Mouse (Mus musculus) intestine, postnatal 0 days (tissue): ENCODE data around the gene Rbm4. TPM values are rescaled to one million over a fixed set of nuclear protein-coding genes. Genes with fewer than 3 reads are reported as not detected.

Experiments used
- ATAC-seq: fragments of 200-750 bp; cut with Nextera tagmentation; 2 replicates; pipeline ENCODE4 v1.8.0; 2017; ENCODE audit warnings: mild to moderate bottlenecking, moderate TSS enrichment, moderate library complexity
- H3K27ac ChIP-seq: fragments of 300-500 bp; sonication (generic); 2 replicates; pipeline ENCODE4 v1.5.1; 2014; ENCODE audit warnings: mild to moderate bottlenecking, low read depth, low read length, moderate library complexity
- H3K27me3 ChIP-seq: fragments of 300-500 bp; sonication (generic); replicated peaks from 2 replicates; pipeline ENCODE4 v1.6.1; 2014; ENCODE audit warnings: low read length, mixed read lengths; ENCODE audit not compliant: control insufficient read depth, insufficient read depth
- H3K36me3 ChIP-seq: fragments of 300-500 bp; sonication (generic); 2 replicates; pipeline ENCODE4 v1.6.1; 2014; ENCODE audit warnings: mild to moderate bottlenecking, moderate library complexity; ENCODE audit not compliant: control insufficient read depth, insufficient read depth
- H3K4me1 ChIP-seq: fragments of 300-500 bp; sonication (generic); replicated peaks from 2 replicates; pipeline ENCODE4 v1.6.1; 2014; ENCODE audit warnings: antibody characterized with exemption, low read length, mixed read lengths; ENCODE audit not compliant: control insufficient read depth, insufficient read depth
- H3K4me2 ChIP-seq: fragments of 300-500 bp; sonication (generic); replicated peaks from 2 replicates; pipeline ENCODE4 v1.6.1; 2014; ENCODE audit warnings: low read depth, mild to moderate bottlenecking, moderate library complexity
- H3K4me3 ChIP-seq: fragments of 300-500 bp; sonication (generic); 2 replicates; pipeline ENCODE4 v1.5.1; 2014; ENCODE audit warnings: low read depth, low read length
- H3K9ac ChIP-seq: fragments of 300-500 bp; sonication (generic); 2 replicates; pipeline ENCODE4 v1.6.1; 2014; ENCODE audit warnings: mild to moderate bottlenecking, low read depth, low read length
- H3K9me3 ChIP-seq: fragments of 300-500 bp; sonication (generic); 2 replicates; pipeline ENCODE4 v1.6.1; 2016; ENCODE audit warnings: mixed run types; ENCODE audit not compliant: control insufficient read depth
- CTCF ChIP-seq: sonication (generic); IDR thresholded peaks from 2 replicates; pipeline ENCODE4 v1.5.1; 2016; ENCODE audit warnings: low read depth, mild to moderate bottlenecking, control low read depth, antibody characterized with exemption, moderate library complexity
- WGBS: fragments of 180-500 bp; shearing (Covaris S2); extraction: QIAGEN DNeasy Blood & Tissue Kit; methylation state at CpG from one replicate; pipeline ENCODE4 v1.1.7; 2014; 5-methylcytosine and 5-hydroxymethylcytosine counted together
- polyA plus RNA-seq: library from polyadenylated mRNA; unstranded; fragments of >200 nt; fragmentation: Nextera tagmentation; extraction: Ambion mirVana; gene quantifications from 2 replicates; pipeline ENCODE4 v1.2.1, GENCODE M21; 2015

Rbm4 gene
- polyA plus RNA-seq, 1 experiment from 2014 or later = 21.6 TPM

DNA sequence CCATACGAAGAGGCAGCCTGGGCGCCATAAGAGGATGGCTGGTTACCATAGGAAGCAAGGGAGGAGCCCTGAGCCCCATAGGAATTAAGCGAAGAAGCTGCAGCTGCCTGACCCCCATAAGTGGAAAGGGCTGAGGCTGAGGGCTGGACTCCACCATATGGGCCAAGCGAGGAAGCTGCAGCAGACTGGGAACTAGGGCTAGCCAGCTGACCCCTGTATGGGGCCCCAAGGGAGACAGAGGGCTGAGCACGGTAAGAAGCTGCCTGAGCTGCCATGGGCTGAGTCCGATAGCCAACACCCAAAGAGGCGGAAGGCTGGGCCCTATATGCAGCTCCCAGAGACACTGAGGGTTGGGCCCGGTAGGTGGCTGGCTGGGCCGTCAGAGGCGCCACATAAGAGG, 9.6 kb upstream of the Rbm4 start:
- TF ChIP-seq CTCF = no peak
- no peak for ATAC-seq
- H3K4me2 ChIP-seq = no peak overlapping the region
- no peak overlapping the region for H3K27ac ChIP-seq
- H3K27me3 ChIP-seq = no peaks in the 10 kb centered on the region
- 67% methylated on average over 10 of the region's 10 CpGs for WGBS
- H3K9me3 ChIP-seq = no peaks in the 10 kb centered on the region
- no peak overlapping the region for H3K9ac ChIP-seq
- no peaks in the 10 kb centered on the region; the same call in 1 of the 2 replicates for H3K4me1 ChIP-seq
- peaks cover 56% of the 10 kb centered on the region for H3K36me3 ChIP-seq
- H3K4me3 ChIP-seq = no peak overlapping the region

GRCm38 (mm10) chr19:4802691-4803091, 9.0 kb upstream of the Rbm4 start:
- H3K27ac ChIP-seq = no peak overlapping the region
- H3K9me3 ChIP-seq = no peaks in the 10 kb centered on the region
- ATAC-seq = no peak
- TF ChIP-seq CTCF = no peak
- H3K4me1 ChIP-seq = no peaks in the 10 kb centered on the region; the same call in 1 of the 2 replicates
- H3K4me3 ChIP-seq = no peak overlapping the region
- WGBS = 92% methylated on average over 7 of the region's 7 CpGs
- H3K4me2 ChIP-seq = no peak overlapping the region
- H3K27me3 ChIP-seq = no peaks in the 10 kb centered on the region
- peaks cover 56% of the 10 kb centered on the region for H3K36me3 ChIP-seq
- H3K9ac ChIP-seq = no peak overlapping the region

DNA sequence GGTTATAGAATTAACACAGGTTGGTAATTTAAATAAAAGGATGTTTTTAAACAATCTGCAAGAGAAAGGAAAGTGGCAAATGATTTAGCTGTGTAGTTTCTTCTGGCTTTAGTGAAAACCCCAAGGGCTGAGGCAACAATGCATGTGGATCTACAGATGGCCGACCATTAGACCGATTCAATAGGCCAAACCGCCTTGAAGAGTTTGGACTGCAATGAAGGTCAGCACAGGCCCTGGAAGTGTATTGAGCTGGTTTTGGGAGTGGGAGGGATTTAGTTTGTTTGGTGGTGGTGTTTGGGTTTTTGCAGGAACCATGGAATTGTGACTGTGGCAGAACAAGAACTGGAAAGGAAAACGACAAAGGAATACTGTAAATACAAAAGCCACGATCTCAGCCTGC, 5.4 kb upstream of the Rbm4 start:
- no peak for ATAC-seq
- Histone ChIP-seq H3K27me3 (no peaks in the 10 kb centered on the region), H3K36me3 (peaks cover 56% of the 10 kb centered on the region)

GRCm38 (mm10) chr19:4797846-4798245, 4.1 kb upstream of the Rbm4 start:
- Histone ChIP-seq H3K27ac (no peak overlapping the region), H3K9me3 (no peaks in the 10 kb centered on the region), H3K9ac (no peak overlapping the region)

More for the DNA sequence above, 5.4 kb upstream of the Rbm4 start:
- TF ChIP-seq CTCF = no peak
- Histone ChIP-seq H3K4me1 (no peaks in the 10 kb centered on the region; the same call in 1 of the 2 replicates), H3K4me3 (no peak overlapping the region), H3K4me2 (no peak overlapping the region), H3K9me3 (no peaks in the 10 kb centered on the region), H3K27ac (no peak overlapping the region), H3K9ac (no peak overlapping the region)
- WGBS = 96% methylated on average over 5 of the region's 5 CpGs

DNA sequence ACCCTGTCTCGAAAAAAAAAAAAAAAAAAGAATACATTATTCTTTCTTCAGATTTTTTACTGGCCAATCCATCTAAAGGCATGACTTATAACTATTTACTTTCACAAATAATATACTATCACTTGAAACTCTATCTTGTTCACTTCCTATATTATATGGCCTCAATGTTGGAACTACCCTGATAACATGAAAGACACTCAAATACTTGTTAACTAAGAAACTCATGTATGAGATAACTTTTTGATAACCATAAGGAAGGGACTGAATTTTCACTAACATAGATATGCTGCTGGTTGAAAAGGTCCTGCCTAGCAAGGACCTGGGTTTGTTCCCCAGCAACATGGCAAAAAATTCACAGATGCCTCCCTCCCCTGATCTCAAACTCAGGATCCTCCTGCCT, 2.2 kb upstream of the Rbm4 start:
- Histone ChIP-seq H3K27ac (no peak overlapping the region), H3K4me2 (no peak overlapping the region), H3K4me3 (no peak overlapping the region), H3K27me3 (no peaks in the 10 kb centered on the region), H3K9me3 (no peaks in the 10 kb centered on the region), H3K4me1 (0 out of 2 replicates have a peak, but pooled peaks cover 6% of the 10 kb centered on the region), H3K36me3 (peaks cover 36% of the 10 kb centered on the region), H3K9ac (no peak overlapping the region)
- no peak for ATAC-seq
- TF ChIP-seq CTCF = no peak
- WGBS = 89% methylated on average over 1 of the region's 1 CpGs

More at GRCm38 (mm10) chr19:4797846-4798245, 4.1 kb upstream of the Rbm4 start:
- no peak for ATAC-seq
- Histone ChIP-seq H3K4me3 (no peak overlapping the region), H3K4me2 (no peak overlapping the region), H3K4me1 (no peaks in the 10 kb centered on the region), H3K36me3 (peaks cover 44% of the 10 kb centered on the region), H3K27me3 (no peaks in the 10 kb centered on the region)
- 97% methylated on average over 2 of the region's 2 CpGs for WGBS
- TF ChIP-seq CTCF = no peak

DNA sequence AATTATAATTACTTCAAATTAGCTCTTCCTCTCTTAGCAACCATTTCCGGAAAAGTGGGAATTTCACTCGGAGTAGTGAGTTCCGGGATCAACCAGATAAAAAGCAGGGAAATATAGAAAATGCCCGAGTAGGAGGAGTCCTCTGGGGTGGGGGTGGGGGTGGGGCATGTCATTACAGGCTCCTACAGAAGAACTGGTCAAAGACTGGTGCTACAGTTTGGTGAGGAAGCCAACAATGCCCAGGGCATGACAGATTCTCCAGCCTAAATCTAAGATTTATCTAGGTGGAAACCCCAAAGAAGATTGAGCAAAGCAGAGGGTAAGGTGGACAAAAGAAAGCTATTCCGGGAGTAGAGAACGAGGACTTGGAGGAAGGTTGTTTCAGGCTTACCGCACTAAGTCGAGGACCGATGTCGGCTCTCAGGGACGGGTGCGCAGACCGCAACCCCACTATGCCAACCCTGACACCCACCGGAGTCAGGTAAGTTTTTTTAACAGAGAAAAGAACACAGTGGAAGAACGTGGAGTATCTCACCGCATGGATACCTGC, 345 bp downstream of the Rbm4 start:
- Histone ChIP-seq H3K9me3 (no peaks in the 10 kb centered on the region), H3K9ac (peak overlapping the region; percentile 74), H3K4me2 (peak overlapping the region; percentile 73), H3K4me1 (0 out of 2 replicates have a peak, but pooled peaks cover 10% of the 10 kb centered on the region), H3K36me3 (peaks cover 30% of the 10 kb centered on the region), H3K4me3 (peak overlapping the region; percentile 73), H3K27ac (peak overlapping the region; percentile 86), H3K27me3 (no peaks in the 10 kb centered on the region)
- under 1% methylated on average over 16 of the region's 16 CpGs for WGBS
- ATAC-seq = peak; percentile 56
- TF ChIP-seq CTCF = no peak
